Mouse (Mus musculus): ENCODE results near the gene Ahrr. TPM values are rescaled to one million over a fixed set of nuclear protein-coding genes. Genes with fewer than 3 reads are reported as not detected.
A peak's percentile ranks its signal among the peaks of the same experiment; 100 is the strongest.

The Ahrr gene
- polyA plus RNA-seq, 1 experiment from 2014 or later = 0.46 TPM

DNA sequence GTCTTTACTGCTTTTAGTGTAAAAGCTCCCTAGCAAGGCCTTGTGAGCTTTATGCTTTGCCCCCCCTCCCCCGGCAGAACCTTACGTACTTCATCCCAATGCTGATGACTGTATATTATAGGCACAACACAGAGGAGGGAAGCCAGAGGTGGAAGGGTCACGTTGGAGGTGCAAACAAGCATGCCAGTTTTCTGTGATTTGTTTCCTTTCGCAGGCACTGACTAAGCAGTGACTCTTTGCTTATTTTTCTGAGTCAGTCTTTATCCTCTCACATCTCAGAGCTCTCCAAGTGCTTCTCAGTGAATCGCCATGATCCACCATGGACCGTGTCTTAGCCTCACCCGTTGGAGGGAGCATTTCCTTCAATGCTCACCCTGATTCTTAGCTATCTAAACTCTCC, 4.2 kb upstream of the Ahrr start:
- ATAC-seq (replicated peaks; ENCODE audit: low FRiP score, low read depth) (no peak), DNase-seq (ENCODE audit: low spot score) (no peak)
- Histone ChIP-seq H3K9me3 (replicated peaks; ENCODE audit: low read length) (no peaks in the 10 kb centered on the region), H3K27ac (no peak overlapping the region), H3K4me2 (ENCODE audit: low read length) (no peak overlapping the region), H3K9ac (ENCODE audit: low read depth, low read length) (no peak overlapping the region), H3K4me3 (replicated peaks; ENCODE audit: low read depth, low read length) (no peak overlapping the region), H3K4me1 (replicated peaks; ENCODE audit: insufficient read depth, low read length) (no peaks in the 10 kb centered on the region), H3K27me3 (ENCODE audit: insufficient read depth, low read length) (no peaks in the 10 kb centered on the region), H3K36me3 (ENCODE audit: insufficient read depth, low read length) (no peaks in the 10 kb centered on the region)
- TF ChIP-seq CTCF (IDR thresholded peaks at IDR 0.05; ENCODE audit: low read depth) = no peak
- WGBS = 69% methylated on average over 7 of the region's 7 CpGs

- Histone ChIP-seq H3K27ac (no peak overlapping the region), H3K4me1 (replicated peaks; ENCODE audit: insufficient read depth, low read length) (no peaks in the 10 kb centered on the region), H3K36me3 (ENCODE audit: insufficient read depth, low read length) (no peaks in the 10 kb centered on the region), H3K27me3 (ENCODE audit: insufficient read depth, low read length) (no peaks in the 10 kb centered on the region), H3K4me2 (ENCODE audit: low read length) (no peak overlapping the region), H3K9ac (ENCODE audit: low read depth, low read length) (no peak overlapping the region), H3K4me3 (replicated peaks; ENCODE audit: low read depth, low read length) (no peak overlapping the region), H3K9me3 (replicated peaks; ENCODE audit: low read length) (no peaks in the 10 kb centered on the region)
- ATAC-seq (replicated peaks; ENCODE audit: low FRiP score, low read depth) = no peak
- TF ChIP-seq CTCF (IDR thresholded peaks at IDR 0.05; ENCODE audit: low read depth) = no peak
- 82% methylated on average over 5 of the region's 5 CpGs for WGBS
- DNase-seq (ENCODE audit: low spot score) = no peak
Observed at GRCm38 (mm10) chr13:74289646-74290045, 2.5 kb downstream of the Ahrr start.

DNA sequence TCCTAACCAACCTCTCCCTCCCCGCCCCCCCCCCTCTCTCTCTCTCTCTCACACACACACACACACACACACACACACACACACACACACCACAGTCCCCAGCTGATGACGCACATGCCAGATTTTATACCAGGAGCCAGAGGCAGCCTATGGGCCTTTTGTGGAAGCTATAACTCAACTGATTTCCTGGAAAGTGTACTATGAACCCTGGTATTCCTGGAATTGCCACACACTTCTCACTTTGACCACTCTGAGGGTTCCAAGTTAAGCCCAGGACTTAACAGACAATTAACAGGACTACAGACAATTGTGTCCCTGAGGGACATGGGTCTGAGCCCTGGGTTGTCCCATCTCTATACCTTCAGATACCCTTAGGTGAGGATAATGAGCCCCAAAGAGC, 9.8 kb downstream of the Ahrr start:
- H3K27ac ChIP-seq = no peak overlapping the region
- H3K4me3 ChIP-seq (replicated peaks; ENCODE audit: low read depth, low read length) = no peak overlapping the region
- H3K4me1 ChIP-seq (replicated peaks; ENCODE audit: insufficient read depth, low read length) = no peaks in the 10 kb centered on the region
- H3K27me3 ChIP-seq (ENCODE audit: insufficient read depth, low read length) = no peaks in the 10 kb centered on the region
- DNase-seq (ENCODE audit: low spot score) (peak; percentile 10), ATAC-seq (replicated peaks; ENCODE audit: low FRiP score, low read depth) (no peak)
- H3K36me3 ChIP-seq (ENCODE audit: insufficient read depth, low read length) = no peaks in the 10 kb centered on the region
- TF ChIP-seq CTCF (IDR thresholded peaks at IDR 0.05; ENCODE audit: low read depth) = no peak
- no peak overlapping the region for H3K9ac ChIP-seq (ENCODE audit: low read depth, low read length)
- H3K9me3 ChIP-seq (replicated peaks; ENCODE audit: low read length) = no peaks in the 10 kb centered on the region
- H3K4me2 ChIP-seq (ENCODE audit: low read length) = no peak overlapping the region
- 63% methylated on average over 1 of the region's 2 CpGs for WGBS

DNA sequence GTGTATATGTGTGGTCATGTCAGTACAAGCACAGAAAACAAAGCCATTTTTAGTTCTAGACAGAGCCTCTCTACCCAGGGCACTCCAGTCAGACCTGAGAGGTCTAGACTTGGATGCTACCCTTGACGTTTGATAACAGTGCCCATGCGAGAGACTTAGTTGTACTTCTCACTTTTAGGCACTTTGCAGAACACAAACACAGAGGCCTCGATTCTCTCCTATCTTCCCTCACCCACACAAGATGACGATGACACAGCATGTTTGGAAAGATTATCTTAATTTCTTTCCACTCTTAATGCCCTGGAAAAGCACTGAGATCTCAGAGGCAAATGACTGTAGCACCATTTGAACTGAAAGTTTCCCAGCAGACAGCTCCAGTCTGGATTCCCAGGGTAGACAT, 16.4 kb downstream of the Ahrr start:
- H3K36me3 ChIP-seq (ENCODE audit: insufficient read depth, low read length) = no peaks in the 10 kb centered on the region
- no peak overlapping the region for H3K4me3 ChIP-seq (replicated peaks; ENCODE audit: low read depth, low read length)
- H3K4me2 ChIP-seq (ENCODE audit: low read length) = no peak overlapping the region
- DNase-seq (ENCODE audit: low spot score) = no peak
- H3K9ac ChIP-seq (ENCODE audit: low read depth, low read length) = no peak overlapping the region
- no peak for ATAC-seq (replicated peaks; ENCODE audit: low FRiP score, low read depth)
- no peaks in the 10 kb centered on the region for H3K9me3 ChIP-seq (replicated peaks; ENCODE audit: low read length)
- H3K27ac ChIP-seq = no peak overlapping the region
- no peak for TF ChIP-seq CTCF (IDR thresholded peaks at IDR 0.05; ENCODE audit: low read depth)
- no peaks in the 10 kb centered on the region for H3K4me1 ChIP-seq (replicated peaks; ENCODE audit: insufficient read depth, low read length)
- 82% methylated on average over 4 of the region's 4 CpGs for WGBS
- no peaks in the 10 kb centered on the region for H3K27me3 ChIP-seq (ENCODE audit: insufficient read depth, low read length)

- no peaks in the 10 kb centered on the region for H3K4me1 ChIP-seq (replicated peaks; ENCODE audit: insufficient read depth, low read length)
- no peaks in the 10 kb centered on the region for H3K27me3 ChIP-seq (ENCODE audit: insufficient read depth, low read length)
- H3K36me3 ChIP-seq (ENCODE audit: insufficient read depth, low read length) = no peaks in the 10 kb centered on the region
- peak; percentile 84 for ATAC-seq (replicated peaks; ENCODE audit: low FRiP score, low read depth)
- no peak overlapping the region for H3K27ac ChIP-seq
- DNase-seq (ENCODE audit: low spot score) = peak; percentile 68
- peak overlapping the region; percentile 43 for H3K4me3 ChIP-seq (replicated peaks; ENCODE audit: low read depth, low read length)
- peak overlapping the region; percentile 60 for H3K9ac ChIP-seq (ENCODE audit: low read depth, low read length)
- H3K9me3 ChIP-seq (replicated peaks; ENCODE audit: low read length) = no peaks in the 10 kb centered on the region
- WGBS = under 1% methylated on average over 10 of the region's 10 CpGs
- H3K4me2 ChIP-seq (ENCODE audit: low read length) = peak overlapping the region; percentile 94
- TF ChIP-seq CTCF (IDR thresholded peaks at IDR 0.05; ENCODE audit: low read depth) = peak; percentile 62
Observed at GRCm38 (mm10) chr13:74260231-74260992, 31.7 kb downstream of the Ahrr start.

DNA sequence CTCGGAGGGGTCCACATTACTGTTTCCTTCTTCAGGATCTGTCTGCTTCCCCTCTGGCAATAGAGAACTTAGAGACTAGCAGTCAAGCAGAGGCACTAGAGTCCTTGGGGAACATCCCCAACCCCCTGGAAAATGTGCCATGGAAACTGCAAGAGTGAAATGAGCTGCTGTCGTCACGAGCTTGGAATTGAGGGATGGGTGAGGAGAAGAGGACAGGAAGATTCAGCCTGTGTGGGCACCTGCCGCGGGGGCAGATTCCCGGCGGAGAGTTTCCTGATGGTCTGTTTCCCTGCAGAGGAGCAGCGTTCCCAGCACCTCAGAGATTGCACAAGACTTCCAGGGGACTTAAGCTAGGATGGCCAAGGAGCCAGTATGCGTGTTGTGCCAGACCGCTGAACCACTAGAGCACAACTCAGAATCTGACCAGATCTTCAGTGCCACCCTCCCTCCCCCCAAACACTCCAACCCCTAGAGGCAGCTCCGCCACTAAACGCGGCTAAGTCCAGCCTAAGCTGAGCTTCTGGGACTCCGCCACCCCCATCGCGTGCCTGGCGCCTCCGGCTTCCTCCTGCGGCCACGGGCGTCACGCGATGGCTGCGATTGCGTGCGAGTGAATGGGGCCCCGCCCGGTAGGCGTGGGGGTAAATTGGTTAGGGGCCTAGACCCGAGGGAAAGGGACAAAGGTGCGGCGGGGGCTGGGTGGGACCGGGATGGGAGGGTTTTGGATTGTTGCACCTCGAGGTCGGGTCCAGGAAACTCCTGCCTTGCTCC, 32.5 kb downstream of the Ahrr start:
- peak; percentile 87 for ATAC-seq (replicated peaks; ENCODE audit: low FRiP score, low read depth)
- Histone ChIP-seq H3K4me2 (ENCODE audit: low read length) (peak overlapping the region; percentile 94), H3K9ac (ENCODE audit: low read depth, low read length) (peak overlapping the region; percentile 60), H3K27me3 (ENCODE audit: insufficient read depth, low read length) (no peaks in the 10 kb centered on the region), H3K27ac (no peak overlapping the region), H3K4me3 (replicated peaks; ENCODE audit: low read depth, low read length) (peak overlapping the region; percentile 43), H3K36me3 (ENCODE audit: insufficient read depth, low read length) (no peaks in the 10 kb centered on the region), H3K9me3 (replicated peaks; ENCODE audit: low read length) (no peaks in the 10 kb centered on the region), H3K4me1 (replicated peaks; ENCODE audit: insufficient read depth, low read length) (no peaks in the 10 kb centered on the region)
- TF ChIP-seq CTCF (IDR thresholded peaks at IDR 0.05; ENCODE audit: low read depth) = no peak
- WGBS = 4% methylated on average over 35 of the region's 35 CpGs
- peak; percentile 64 for DNase-seq (ENCODE audit: low spot score)

Measured in kidney, postnatal 0 days (tissue).